Mouse (Mus musculus) liver, embryonic 16.5 days (tissue): ENCODE measurements around the gene Bcl9l. TPM values are rescaled to one million over a fixed set of nuclear protein-coding genes. Genes with fewer than 3 reads are reported as not detected.
"Not testable (repeated sequence)": the region's sequence is repeated elsewhere in the genome, so short reads cannot be mapped to it uniquely, and the experiment has no call there.

Experiments
- ATAC-seq: fragments of 200-750 bp; cut with Nextera tagmentation; 2 replicates; pipeline ENCODE4 v1.8.0; 2017; ENCODE audit warnings: low read depth, mild to moderate bottlenecking, moderate number of reproducible peaks, moderate library complexity
- H3K27ac ChIP-seq: fragments of 300-500 bp; sonication (generic); 2 replicates; pipeline ENCODE4 v1.5.1; 2014; ENCODE audit warnings: mild to moderate bottlenecking, low read length
- H3K27me3 ChIP-seq: fragments of 300-500 bp; sonication (generic); 2 replicates; pipeline ENCODE4 v1.6.1; 2014; ENCODE audit warnings: low read depth, low read length, mixed read lengths; ENCODE audit not compliant: control insufficient read depth, insufficient read depth
- H3K36me3 ChIP-seq: fragments of 300-500 bp; sonication (generic); 2 replicates; pipeline ENCODE4 v1.6.1; 2014; ENCODE audit warnings: mild to moderate bottlenecking; ENCODE audit not compliant: control insufficient read depth, insufficient read depth
- H3K4me1 ChIP-seq: fragments of 300-500 bp; sonication (generic); 2 replicates; pipeline ENCODE4 v1.6.1; 2014; ENCODE audit warnings: low read depth, low read length, mixed read lengths; ENCODE audit not compliant: control insufficient read depth
- H3K4me2 ChIP-seq: fragments of 300-500 bp; sonication (generic); 2 replicates; pipeline ENCODE4 v1.6.1; 2014; ENCODE audit warnings: low read depth, low read length, mixed read lengths
- H3K4me3 ChIP-seq: fragments of 300-500 bp; sonication (generic); 2 replicates; pipeline ENCODE4 v1.5.1; 2014; ENCODE audit warnings: low read depth, mild to moderate bottlenecking, low read length
- H3K9ac ChIP-seq: fragments of 300-500 bp; sonication (generic); 2 replicates; pipeline ENCODE4 v1.6.1; 2014; ENCODE audit warnings: low read depth, low read length
- H3K9me3 ChIP-seq: fragments of 300-500 bp; sonication (generic); replicated peaks from 2 replicates; pipeline ENCODE4 v1.6.1; 2016; ENCODE audit warnings: low read length; ENCODE audit not compliant: control insufficient read depth
- WGBS: fragments of 180-500 bp; shearing (Covaris S2); extraction: QIAGEN DNeasy Blood & Tissue Kit; methylation state at CpG from one replicate; pipeline ENCODE4 v1.1.7; 2014; ENCODE audit not compliant: insufficient replicate concordance; 5-methylcytosine and 5-hydroxymethylcytosine counted together
- polyA plus RNA-seq: library from polyadenylated mRNA; unstranded; fragments of >200 nt; fragmentation: Nextera tagmentation; extraction: Ambion mirVana; gene quantifications from 2 replicates; pipeline ENCODE4 v1.2.1, GENCODE M21; 2015

Gene Bcl9l
- 2.2 TPM in 2 replicates for polyA plus RNA-seq

- WGBS: 0% methylated on average over 30 of the region's 31 CpGs
- H3K27ac ChIP-seq: peak within 1 kb of the TSS; percentile 61
- peaks cover 28% of the 10 kb centered on the region for H3K4me1 ChIP-seq
- H3K36me3 ChIP-seq: no peaks in the 10 kb centered on the region
- H3K27me3 ChIP-seq: peaks cover 62% of the 10 kb centered on the region
- no peaks in the 10 kb centered on the region for H3K9me3 ChIP-seq
- H3K9ac ChIP-seq: peak within 1 kb of the TSS; percentile 67
- peak within 1 kb of the TSS; percentile 72 for H3K4me3 ChIP-seq
- peak; percentile 42 for ATAC-seq
- peak within 1 kb of the TSS; percentile 57 for H3K4me2 ChIP-seq
Observed at GRCm38 (mm10) chr9:44482552-44482951, at the start of gene Bcl9l. Gene Bcl9l (plus strand): TSS chr9:44482825.

GRCm38 (mm10) chr9:44435747-44436146 is 46.9 kb upstream of the Bcl9l start:
- no peaks in the 10 kb centered on the region for H3K36me3 ChIP-seq
- no peak overlapping the region for H3K27ac ChIP-seq
- H3K9ac ChIP-seq: no peak overlapping the region
- WGBS: 17% methylated on average over 6 of the region's 6 CpGs
- no peaks in the 10 kb centered on the region for H3K27me3 ChIP-seq
- no peaks in the 10 kb centered on the region for H3K9me3 ChIP-seq
- no peak overlapping the region for H3K4me2 ChIP-seq
- no peak overlapping the region for H3K4me3 ChIP-seq
- H3K4me1 ChIP-seq: no peaks in the 10 kb centered on the region
- no peak for ATAC-seq

- H3K27me3 ChIP-seq: no peaks in the 10 kb centered on the region
- ATAC-seq: no peak
- no peak within 1 kb of the TSS for H3K9ac ChIP-seq
- H3K36me3 ChIP-seq: no peaks in the 10 kb centered on the region
- H3K4me3 ChIP-seq: no peak within 1 kb of the TSS
- 69% methylated on average over 19 of the region's 19 CpGs for WGBS
- no peaks in the 10 kb centered on the region for H3K9me3 ChIP-seq
- H3K4me1 ChIP-seq: no peaks in the 10 kb centered on the region
- H3K4me2 ChIP-seq: no peak within 1 kb of the TSS
- no peak within 1 kb of the TSS for H3K27ac ChIP-seq
Observed at GRCm38 (mm10) chr9:44440961-44441360, 41.7 kb upstream of the Bcl9l start, which contains the start of gene Foxr1. Gene Foxr1 (minus strand): TSS chr9:44441136.

GRCm38 (mm10) chr9:44444402-44445025 is 38.1 kb upstream of the Bcl9l start:
- not testable (repeated sequence) for ATAC-seq
- WGBS: 65% methylated on average over 7 of the region's 7 CpGs

GRCm38 (mm10) chr9:44450387-44450786 is 32.2 kb upstream of the Bcl9l start:
- H3K9me3 ChIP-seq: no peaks in the 10 kb centered on the region
- H3K4me3 ChIP-seq: no peak overlapping the region
- no peaks in the 10 kb centered on the region for H3K4me1 ChIP-seq
- H3K27ac ChIP-seq: no peak overlapping the region
- no peaks in the 10 kb centered on the region for H3K36me3 ChIP-seq
- H3K27me3 ChIP-seq: peaks cover 10% of the 10 kb centered on the region
- no peak for ATAC-seq
- no peak overlapping the region for H3K9ac ChIP-seq
- no peak overlapping the region for H3K4me2 ChIP-seq

More at GRCm38 (mm10) chr9:44444402-44445025, 38.1 kb upstream of the Bcl9l start:
- H3K4me3 ChIP-seq, H3K9me3 ChIP-seq, H3K27ac ChIP-seq, H3K4me2 ChIP-seq, H3K27me3 ChIP-seq, H3K4me1 ChIP-seq, H3K9ac ChIP-seq, H3K36me3 ChIP-seq: not testable (repeated sequence)

GRCm38 (mm10) chr9:44454132-44454890 is 28.3 kb upstream of the Bcl9l start:
- no peak overlapping the region for H3K9ac ChIP-seq
- peaks cover 15% of the 10 kb centered on the region for H3K27me3 ChIP-seq
- H3K9me3 ChIP-seq: no peaks in the 10 kb centered on the region
- 14% methylated on average over 14 of the region's 14 CpGs for WGBS
- no peak overlapping the region for H3K27ac ChIP-seq
- ATAC-seq: peak; percentile 54; the same call in 1 of the 2 replicates
- no peaks in the 10 kb centered on the region for H3K36me3 ChIP-seq
- no peak overlapping the region for H3K4me3 ChIP-seq
- no peak overlapping the region for H3K4me2 ChIP-seq
- no peaks in the 10 kb centered on the region for H3K4me1 ChIP-seq

GRCm38 (mm10) chr9:44454891-44455220 is 27.8 kb upstream of the Bcl9l start, which contains the start of gene Upk2:
Gene Upk2 (minus strand): TSS chr9:44454976.
- Histone ChIP-seq H3K9me3 (no peaks in the 10 kb centered on the region), H3K27ac (no peak within 1 kb of the TSS), H3K4me3 (no peak within 1 kb of the TSS), H3K27me3 (peaks cover 15% of the 10 kb centered on the region), H3K4me2 (no peak within 1 kb of the TSS), H3K4me1 (no peaks in the 10 kb centered on the region), H3K36me3 (no peaks in the 10 kb centered on the region), H3K9ac (no peak within 1 kb of the TSS)
- ATAC-seq: no peak
- 29% methylated on average over 4 of the region's 4 CpGs for WGBS

GRCm38 (mm10) chr9:44457035-44457742 is 25.4 kb upstream of the Bcl9l start:
- Histone ChIP-seq H3K4me3 (no peak overlapping the region), H3K27me3 (peaks cover 15% of the 10 kb centered on the region), H3K27ac (no peak overlapping the region), H3K9me3 (no peaks in the 10 kb centered on the region), H3K4me2 (no peak overlapping the region), H3K9ac (no peak overlapping the region), H3K4me1 (no peaks in the 10 kb centered on the region), H3K36me3 (no peaks in the 10 kb centered on the region)
- 26% methylated on average over 11 of the region's 11 CpGs for WGBS
- ATAC-seq: no peak

- H3K27ac ChIP-seq: no peak overlapping the region
- 42% methylated on average over 5 of the region's 5 CpGs for WGBS
- H3K27me3 ChIP-seq: peaks cover 3% of the 10 kb centered on the region; the same call in 1 of the 2 replicates
- no peak overlapping the region for H3K9ac ChIP-seq
- H3K4me2 ChIP-seq: no peak overlapping the region
- no peak for ATAC-seq
- no peaks in the 10 kb centered on the region for H3K4me1 ChIP-seq
- H3K36me3 ChIP-seq: no peaks in the 10 kb centered on the region
- H3K9me3 ChIP-seq: no peaks in the 10 kb centered on the region
- H3K4me3 ChIP-seq: no peak overlapping the region
Observed at GRCm38 (mm10) chr9:44461950-44462349, 20.7 kb upstream of the Bcl9l start.
